Mouse (Mus musculus) lung, embryonic 14.5 days (tissue): ENCODE data around the gene Trappc6a. TPM values are rescaled to one million over a fixed set of nuclear protein-coding genes. Genes with fewer than 3 reads are reported as not detected.

ENCODE experiments used
- ATAC-seq: fragments of 200-750 bp; cut with Nextera tagmentation; 2 replicates; pipeline ENCODE4 v1.8.0; 2017; ENCODE audit warnings: mild to moderate bottlenecking, moderate TSS enrichment, moderate library complexity; ENCODE audit not compliant: insufficient read depth
- DNase-seq: peaks from one replicate; pipeline ENCODE4 v3.0.0-alpha.2; 2015
- H3K27ac ChIP-seq: fragments of 300-500 bp; sonication (generic); 2 replicates; pipeline ENCODE4 v1.5.1; 2014; ENCODE audit warnings: low read depth, mild to moderate bottlenecking, moderate library complexity
- H3K27me3 ChIP-seq: fragments of 300-500 bp; sonication (generic); 2 replicates; pipeline ENCODE4 v1.6.1; 2014; ENCODE audit warnings: low read length, control low read depth; ENCODE audit not compliant: insufficient read depth
- H3K36me3 ChIP-seq: fragments of 300-500 bp; sonication (generic); 2 replicates; pipeline ENCODE4 v1.6.1; 2014; ENCODE audit warnings: control low read depth; ENCODE audit not compliant: insufficient read depth
- H3K4me1 ChIP-seq: fragments of 300-500 bp; sonication (generic); 2 replicates; pipeline ENCODE4 v1.6.1; 2014; ENCODE audit warnings: antibody characterized with exemption, control low read depth; ENCODE audit not compliant: insufficient read depth
- H3K4me2 ChIP-seq: fragments of 300-500 bp; sonication (generic); 2 replicates; pipeline ENCODE4 v1.6.1; 2014; ENCODE audit warnings: mild to moderate bottlenecking
- H3K4me3 ChIP-seq: fragments of 300-500 bp; sonication (generic); 2 replicates; pipeline ENCODE4 v1.5.1; 2014; ENCODE audit warnings: low read depth, low read length
- H3K9ac ChIP-seq: fragments of 300-500 bp; sonication (generic); 2 replicates; pipeline ENCODE4 v1.6.1; 2014
- H3K9me3 ChIP-seq: fragments of 300-500 bp; sonication (generic); 2 replicates; pipeline ENCODE4 v1.6.1; 2016; ENCODE audit warnings: low read depth, low read length, control low read depth
- CTCF ChIP-seq: IDR thresholded peaks from 2 replicates; pipeline ENCODE4 v1.5.1; 2016; ENCODE audit warnings: antibody characterized with exemption, low read depth
- WGBS: fragments of 180-500 bp; shearing (Covaris S2); extraction: QIAGEN DNeasy Blood & Tissue Kit; methylation state at CpG from one replicate; pipeline ENCODE4 v1.1.7; 2014; 5-methylcytosine and 5-hydroxymethylcytosine counted together
- polyA plus RNA-seq: library from polyadenylated mRNA; unstranded; fragments of >200 nt; fragmentation: Nextera tagmentation; extraction: Ambion mirVana; gene quantifications from 2 replicates; pipeline ENCODE4 v1.2.1, GENCODE M21; 2014

The Trappc6a gene
- polyA plus RNA-seq, 1 experiment from 2014 or later: 83.5 TPM

DNA sequence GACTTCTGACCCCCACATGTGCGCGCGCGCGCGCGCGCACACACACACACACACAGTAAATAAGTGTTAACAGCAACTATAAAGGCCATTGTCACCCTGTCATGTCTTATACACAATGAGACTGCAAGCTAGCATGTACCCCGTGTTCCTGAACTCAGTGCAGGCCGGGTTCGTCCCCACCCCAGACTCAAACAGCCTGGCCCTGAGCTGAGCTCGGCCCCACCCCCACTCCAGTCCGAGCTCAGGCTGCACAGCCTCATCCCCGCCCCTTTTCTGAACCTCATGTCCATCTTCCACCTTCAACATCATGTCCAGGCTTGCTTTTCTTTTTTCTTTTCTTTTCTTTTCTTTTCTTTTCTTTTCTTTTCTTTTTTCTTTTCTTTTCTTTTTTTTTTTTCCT lies 37.9 kb upstream of the Trappc6a start:
- Histone ChIP-seq H3K4me2 (no peak overlapping the region), H3K27me3 (peaks cover 46% of the 10 kb centered on the region), H3K9me3 (no peaks in the 10 kb centered on the region), H3K4me3 (no peak overlapping the region), H3K9ac (no peak overlapping the region), H3K4me1 (no peaks in the 10 kb centered on the region), H3K36me3 (no peaks in the 10 kb centered on the region), H3K27ac (no peak overlapping the region)
- DNase-seq (no peak), ATAC-seq (no peak)
- no peak for TF ChIP-seq CTCF
- 10% methylated on average over 14 of the region's 14 CpGs for WGBS

DNA sequence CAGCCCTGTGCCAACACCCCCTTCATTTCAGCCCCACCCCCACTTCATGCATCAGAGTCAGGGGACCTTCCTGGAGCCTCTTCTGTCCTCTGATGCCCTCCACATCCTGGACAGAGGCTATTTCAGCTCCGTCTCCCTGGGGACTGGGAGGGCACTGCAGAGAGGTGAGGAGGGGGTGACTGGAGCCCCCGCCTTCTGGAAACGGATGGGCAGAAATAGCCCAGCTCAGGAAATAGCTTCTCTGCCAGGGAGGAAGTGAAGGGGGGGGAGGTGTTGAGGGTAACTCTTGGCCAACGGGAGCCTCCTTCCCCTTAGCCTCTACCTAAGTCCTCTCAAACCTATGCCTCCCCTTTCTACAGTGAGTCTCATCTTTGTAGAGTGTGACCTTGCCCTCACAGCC lies 35.8 kb upstream of the Trappc6a start:
- ATAC-seq (no peak), DNase-seq (peak; percentile 40)
- no peak overlapping the region for H3K4me3 ChIP-seq
- H3K4me2 ChIP-seq: no peak overlapping the region
- H3K4me1 ChIP-seq: no peaks in the 10 kb centered on the region
- H3K9ac ChIP-seq: no peak overlapping the region
- no peaks in the 10 kb centered on the region for H3K9me3 ChIP-seq
- 22% methylated on average over 4 of the region's 4 CpGs for WGBS
- no peaks in the 10 kb centered on the region for H3K36me3 ChIP-seq
- H3K27ac ChIP-seq: no peak overlapping the region
- peaks cover 51% of the 10 kb centered on the region for H3K27me3 ChIP-seq
- TF ChIP-seq CTCF: no peak

DNA sequence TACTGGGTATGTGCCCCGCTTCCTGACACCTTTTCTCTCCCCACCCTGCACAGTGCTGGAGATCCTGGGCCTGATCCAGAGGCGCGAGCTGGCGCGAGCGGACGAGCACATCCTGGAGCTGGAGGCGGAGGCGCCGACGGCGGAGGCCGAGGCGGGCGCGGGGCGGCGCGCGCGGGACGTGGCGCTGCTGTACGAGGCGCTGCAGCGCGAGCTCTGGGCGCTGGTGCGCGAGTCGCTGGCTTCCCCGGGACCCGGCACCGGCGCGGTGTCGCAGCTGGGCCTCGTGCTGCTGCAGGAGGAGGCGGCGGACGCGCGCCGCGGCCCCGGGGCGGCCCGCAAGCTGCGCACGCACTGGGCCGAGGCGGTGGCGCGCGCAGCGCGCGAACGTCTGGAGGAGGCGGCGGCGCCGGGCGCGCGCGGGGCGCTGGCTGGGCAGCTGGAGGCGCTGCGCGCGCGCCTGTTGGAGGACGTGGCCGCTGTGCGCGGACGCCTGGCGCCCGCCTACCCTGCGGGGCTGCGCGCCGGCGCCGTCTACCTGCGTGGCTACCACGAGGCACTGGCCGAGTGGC lies 34.2 kb upstream of the Trappc6a start:
- H3K36me3 ChIP-seq: no peaks in the 10 kb centered on the region
- 1% methylated on average over 86 of the region's 89 CpGs for WGBS
- peak; percentile 83 for ATAC-seq

DNA sequence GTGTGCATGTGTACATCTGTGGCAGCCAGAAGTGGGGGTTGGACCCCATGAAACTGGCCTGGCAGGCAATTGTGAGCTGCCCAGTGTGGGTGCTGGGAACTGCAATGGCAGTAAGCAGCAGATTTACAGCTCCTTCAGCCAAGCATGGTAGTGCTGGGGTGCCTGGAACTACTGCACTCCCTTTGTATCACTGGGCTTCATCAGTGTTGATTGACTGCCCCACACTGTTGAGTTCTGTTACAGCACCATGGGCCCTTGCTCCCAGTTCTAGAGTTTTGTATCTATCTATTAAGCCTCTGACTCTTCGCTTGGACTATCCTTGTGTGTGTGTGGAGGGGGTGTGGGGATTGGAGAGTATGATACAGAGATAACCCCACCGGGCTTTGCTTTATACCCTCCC lies 31.1 kb upstream of the Trappc6a start:
- DNase-seq (no peak), ATAC-seq (no peak)
- 58% methylated on average over 2 of the region's 2 CpGs for WGBS
- no peak for TF ChIP-seq CTCF
- no peak overlapping the region for H3K4me2 ChIP-seq
- no peaks in the 10 kb centered on the region for H3K36me3 ChIP-seq
- H3K9me3 ChIP-seq: no peaks in the 10 kb centered on the region
- H3K27ac ChIP-seq: no peak overlapping the region
- no peak overlapping the region for H3K9ac ChIP-seq
- H3K4me1 ChIP-seq: no peaks in the 10 kb centered on the region
- H3K27me3 ChIP-seq: peaks cover 21% of the 10 kb centered on the region
- no peak overlapping the region for H3K4me3 ChIP-seq

More for the DNA sequence above, 34.2 kb upstream of the Trappc6a start:
- Histone ChIP-seq H3K4me3 (peak overlapping the region; percentile 52), H3K9me3 (no peaks in the 10 kb centered on the region), H3K4me2 (peak overlapping the region; percentile 88), H3K4me1 (no peaks in the 10 kb centered on the region), H3K9ac (peak overlapping the region; percentile 60), H3K27me3 (peaks cover 49% of the 10 kb centered on the region), H3K27ac (peak overlapping the region; percentile 67)
- no peak for TF ChIP-seq CTCF
- DNase-seq: peak; percentile 93

DNA sequence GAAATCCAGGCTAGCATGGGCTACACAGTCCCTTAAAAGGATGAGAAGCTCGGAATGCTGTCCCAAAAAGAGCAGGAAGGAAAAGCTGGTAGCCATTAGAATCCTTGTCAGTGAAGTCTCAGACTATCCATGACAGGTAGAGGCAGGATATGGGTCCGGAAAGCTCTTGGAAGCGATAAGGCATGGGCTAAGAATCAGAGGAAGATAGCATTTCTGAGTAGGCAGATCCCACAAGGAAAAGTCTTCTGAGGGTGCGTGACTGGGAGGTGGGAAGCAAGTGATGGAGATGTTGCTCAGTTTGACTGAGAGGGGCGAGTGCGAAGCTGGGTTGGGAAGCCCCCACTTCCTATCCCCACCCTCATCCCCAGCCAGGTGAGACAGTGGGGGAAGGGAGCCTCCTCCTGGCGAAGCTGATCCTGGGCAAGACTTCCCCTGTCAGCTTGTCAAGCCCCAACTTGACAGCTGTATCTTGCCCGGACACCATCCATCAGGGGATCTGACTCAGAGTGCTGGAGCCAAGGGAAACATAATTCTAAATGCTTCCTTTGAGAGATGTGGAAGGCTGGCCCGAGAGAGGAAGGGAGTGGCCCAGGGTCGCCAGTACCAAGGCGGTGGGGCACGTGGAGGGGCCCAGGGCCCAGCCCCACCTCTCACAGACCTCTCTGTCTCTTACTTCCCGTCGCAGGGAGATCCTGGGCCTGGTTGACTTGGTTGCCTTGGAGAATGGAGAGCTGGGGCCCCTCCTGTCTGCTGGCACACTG lies 30.4 kb upstream of the Trappc6a start:
- 17% methylated on average over 14 of the region's 14 CpGs for WGBS

DNA sequence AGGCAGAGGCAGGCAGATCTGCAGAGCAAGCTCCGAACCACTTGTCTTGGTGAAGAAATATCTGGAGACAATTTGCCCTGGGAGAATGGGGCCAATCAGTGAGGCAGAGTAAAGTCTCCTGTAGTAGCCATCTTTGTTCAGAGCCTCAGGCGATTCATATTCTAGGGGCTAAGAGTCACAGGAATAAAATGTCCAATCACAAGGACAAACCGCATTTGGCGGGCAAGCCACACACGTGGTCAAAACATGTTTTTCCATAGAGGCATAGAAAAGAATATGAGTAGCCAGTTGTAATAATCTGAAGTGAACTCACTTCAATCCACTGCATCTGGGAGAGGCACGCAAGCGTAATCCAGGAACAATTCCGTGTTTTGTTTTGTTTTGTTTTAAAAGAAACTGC lies 24.9 kb upstream of the Trappc6a start:
- Histone ChIP-seq H3K9ac (no peak overlapping the region), H3K27me3 (no peaks in the 10 kb centered on the region; the same call in 1 of the 2 replicates), H3K4me2 (no peak overlapping the region), H3K36me3 (no peaks in the 10 kb centered on the region), H3K4me3 (no peak overlapping the region), H3K9me3 (no peaks in the 10 kb centered on the region), H3K4me1 (no peaks in the 10 kb centered on the region), H3K27ac (no peak overlapping the region)
- DNase-seq: no peak
- ATAC-seq: no peak
- TF ChIP-seq CTCF: no peak
- WGBS: 81% methylated on average over 8 of the region's 8 CpGs

More for the DNA sequence above, 30.4 kb upstream of the Trappc6a start:
- Histone ChIP-seq H3K27me3 (peaks cover 15% of the 10 kb centered on the region), H3K4me2 (no peak overlapping the region), H3K4me1 (no peaks in the 10 kb centered on the region), H3K9ac (no peak overlapping the region), H3K36me3 (no peaks in the 10 kb centered on the region), H3K27ac (no peak overlapping the region), H3K4me3 (no peak overlapping the region), H3K9me3 (no peaks in the 10 kb centered on the region)
- ATAC-seq: no peak
- no peak for DNase-seq
- no peak for TF ChIP-seq CTCF

DNA sequence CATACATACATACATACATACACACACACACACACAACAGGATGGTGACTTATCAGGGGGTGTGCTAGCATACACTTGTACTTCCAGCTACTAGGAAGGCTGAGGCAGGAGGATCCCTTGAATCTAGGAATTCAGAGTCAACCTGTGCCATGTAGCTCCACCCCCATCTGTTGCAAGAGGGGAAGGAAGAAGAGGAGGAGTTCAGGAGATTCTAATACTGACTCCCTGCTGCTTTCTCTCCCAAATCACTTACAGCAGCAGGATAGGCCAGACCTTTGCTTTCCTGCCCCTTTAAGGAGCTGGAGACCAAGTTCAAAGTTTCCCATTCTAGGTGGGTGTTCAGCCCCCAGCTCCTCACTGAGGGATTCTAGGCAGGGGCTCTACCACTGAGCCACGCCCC lies 22.7 kb upstream of the Trappc6a start:
- peaks cover 18% of the 10 kb centered on the region for H3K27me3 ChIP-seq
- ATAC-seq (no peak), DNase-seq (no peak)
- H3K36me3 ChIP-seq: no peaks in the 10 kb centered on the region
- H3K9ac ChIP-seq: no peak overlapping the region
- no peak overlapping the region for H3K27ac ChIP-seq
- H3K4me2 ChIP-seq: no peak overlapping the region
- no peak overlapping the region for H3K4me3 ChIP-seq
- H3K4me1 ChIP-seq: no peaks in the 10 kb centered on the region
- TF ChIP-seq CTCF: no peak
- no peaks in the 10 kb centered on the region for H3K9me3 ChIP-seq
- WGBS: 91% methylated on average over 1 of the region's 1 CpGs
